ENCODE assay signal across 8 mouse cellular contexts in genomic region chr14:47396165-47396652, GRCm38 (mm10). TPM values are rescaled to one million over a fixed set of nuclear protein-coding genes. Genes with fewer than 3 reads are reported as not detected.
A peak's percentile ranks its signal among the peaks of the same experiment; 100 is the strongest.
DNase-seq lines count a peak whose midpoint lies in the region; ATAC-seq and TF ChIP-seq lines count a peak whose summit lies in the region.

No protein-coding gene starts in this region.

- no peak overlapping the region for H3K27ac ChIP-seq in liver, adult 2 months (replicated peaks; ENCODE audit: insufficient read depth, low read depth, low read length)
- no peak overlapping the region for H3K27ac ChIP-seq in hindbrain, embryonic 16.5 days (ENCODE audit: low read depth, low read length)
- 0 out of 2 replicates have a peak overlapping the region, but pooled peaks have one; percentile 1 for H3K27ac ChIP-seq in stomach, postnatal 0 days (replicated peaks)

- no peaks in the 10 kb centered on the region for H3K4me1 ChIP-seq in liver, adult 2 months (ENCODE audit: control insufficient read depth, insufficient read depth, low read length)
- H3K4me1 ChIP-seq in hindbrain, embryonic 16.5 days (ENCODE audit: control insufficient read depth, insufficient read depth, low read depth, low read length): peaks cover 9% of the 10 kb centered on the region
- no peaks in the 10 kb centered on the region for H3K4me1 ChIP-seq in stomach, postnatal 0 days (replicated peaks; ENCODE audit: control insufficient read depth, insufficient read depth)

- ATAC-seq in hindbrain, embryonic 16.5 days: peak; percentile 82
- ATAC-seq in stomach, postnatal 0 days (ENCODE audit: low FRiP score, low TSS enrichment): peak; percentile 40; the same call in 1 of the 2 replicates

- no peak for TF ChIP-seq POLR2A in liver, adult 2 months (IDR thresholded peaks at IDR 0.05; ENCODE audit: extremely low read depth, insufficient read depth, low read length)

- no peaks in the 10 kb centered on the region for H3K79me2 ChIP-seq in liver, adult 2 months (ENCODE audit: control insufficient read depth, insufficient read depth, low read length)

- no peak overlapping the region for H3K9ac ChIP-seq in liver, adult 2 months (ENCODE audit: low read depth, low read length)
- H3K9ac ChIP-seq in hindbrain, embryonic 16.5 days (ENCODE audit: low read depth, low read length): no peak overlapping the region
- no peak overlapping the region for H3K9ac ChIP-seq in stomach, postnatal 0 days (ENCODE audit: low read length)

- H3K36me3 ChIP-seq in liver, adult 2 months (ENCODE audit: control insufficient read depth, insufficient read depth, low read length): no peaks in the 10 kb centered on the region
- H3K36me3 ChIP-seq in hindbrain, embryonic 16.5 days (ENCODE audit: control insufficient read depth, insufficient read depth, low read length): no peaks in the 10 kb centered on the region
- peaks cover 8% of the 10 kb centered on the region for H3K36me3 ChIP-seq in stomach, postnatal 0 days (ENCODE audit: control insufficient read depth, insufficient read depth, low read length)

- H3K9me3 ChIP-seq in hindbrain, embryonic 16.5 days (ENCODE audit: control insufficient read depth, low read length): no peaks in the 10 kb centered on the region
- no peaks in the 10 kb centered on the region for H3K9me3 ChIP-seq in stomach, postnatal 0 days (ENCODE audit: control insufficient read depth, low read length)

- peak; percentile 51; the same call in 1 of the 2 replicates for TF ChIP-seq CTCF in liver, adult 2 months (IDR thresholded peaks at IDR 0.05; ENCODE audit: low read depth, low read length)
- TF ChIP-seq CTCF in stomach, postnatal 0 days (IDR thresholded peaks at IDR 0.05; ENCODE audit: low read depth): peak; percentile 79; the same call in 1 of the 2 replicates

- H3K4me2 ChIP-seq in hindbrain, embryonic 16.5 days (ENCODE audit: low read length): peak overlapping the region; percentile 34
- H3K4me2 ChIP-seq in stomach, postnatal 0 days (replicated peaks; ENCODE audit: low read depth): no peak overlapping the region

- WGBS in liver, adult 2 months: 67% methylated on average over 5 of the region's 5 CpGs
- 62% methylated on average over 5 of the region's 5 CpGs for WGBS in hindbrain, embryonic 16.5 days
- WGBS in stomach, postnatal 0 days: 65% methylated on average over 5 of the region's 5 CpGs

- H3K27me3 ChIP-seq in liver, adult 2 months (ENCODE audit: control insufficient read depth, insufficient read depth, low read length): no peaks in the 10 kb centered on the region
- H3K27me3 ChIP-seq in hindbrain, embryonic 16.5 days (replicated peaks; ENCODE audit: control insufficient read depth, insufficient read depth, low read length): no peaks in the 10 kb centered on the region
- no peaks in the 10 kb centered on the region for H3K27me3 ChIP-seq in stomach, postnatal 0 days (ENCODE audit: control insufficient read depth, insufficient read depth, low read length)

- no peak for TF ChIP-seq EP300 in stomach, postnatal 0 days (optimal IDR thresholded peaks at IDR 0.05)

- H3K4me3 ChIP-seq in liver, adult 2 months (ENCODE audit: insufficient read depth, low read depth, low read length): no peak overlapping the region
- no peak overlapping the region for H3K4me3 ChIP-seq in hindbrain, embryonic 16.5 days (ENCODE audit: low read length)
- no peak overlapping the region for H3K4me3 ChIP-seq in stomach, postnatal 0 days (ENCODE audit: low read depth, low read length)

- DNase-seq in liver, adult 2 months (ENCODE audit: extremely low read depth, low read depth, low spot score): peak; percentile 42
- DNase-seq in liver: no peak
- peak; percentile 26 for DNase-seq in Muller cell, postnatal 12 days (ENCODE audit: inconsistent ontology term)
- peak; percentile 28 to 40 for DNase-seq in cerebellum, postnatal 25 days
- peak; percentile 49 for DNase-seq in lung, postnatal 14 days
- peak; percentile 36 for DNase-seq in stomach, postnatal 0 days (ENCODE audit: low spot score)
- no peak for DNase-seq in right cerebral cortex, postnatal 14 days

RNA-seq across cellular contexts. Expression of gene Dlgap5, which starts 22.0 kb away (rescaled TPM):
- total RNA-seq in liver, adult 2 months (2014; rRNA removed): 0.74 and 1.2 TPM in 2 replicates
- 0.04 TPM in 1 of 2 replicates, not detected in the other for polyA plus RNA-seq in liver, adult 2 months (2012; rRNA removed)
- 6.3 and 9.0 TPM in 2 replicates for polyA plus RNA-seq in hindbrain, embryonic 16.5 days (2015; fragmentation: Nextera tagmentation; extraction: Ambion mirVana)
- 5.9 and 7.4 TPM in 2 replicates for polyA plus RNA-seq in stomach, postnatal 0 days (2015; fragmentation: Nextera tagmentation; extraction: Ambion mirVana)

RNA-seq across cellular contexts. Expression of gene Lgals3, which starts 28.7 kb away (rescaled TPM):
- total RNA-seq in liver, adult 2 months (2014; rRNA removed): 6.8 and 7.2 TPM in 2 replicates
- polyA plus RNA-seq in liver, adult 2 months (2012; rRNA removed): 5.2 and 7.9 TPM in 2 replicates
- 4.0 and 4.7 TPM in 2 replicates for polyA plus RNA-seq in hindbrain, embryonic 16.5 days (2015; fragmentation: Nextera tagmentation; extraction: Ambion mirVana)
- polyA plus RNA-seq in stomach, postnatal 0 days (2015; fragmentation: Nextera tagmentation; extraction: Ambion mirVana): 359 and 387 TPM in 2 replicates

RNA-seq across cellular contexts. Expression of gene Fbxo34, which starts 54.0 kb away (rescaled TPM):
- 12.7 and 15.6 TPM in 2 replicates for total RNA-seq in liver, adult 2 months (2014; rRNA removed)
- 7.3 and 9.7 TPM in 2 replicates for polyA plus RNA-seq in liver, adult 2 months (2012; rRNA removed)
- polyA plus RNA-seq in hindbrain, embryonic 16.5 days (2015; fragmentation: Nextera tagmentation; extraction: Ambion mirVana): 33.6 and 35.5 TPM in 2 replicates
- polyA plus RNA-seq in stomach, postnatal 0 days (2015; fragmentation: Nextera tagmentation; extraction: Ambion mirVana): 17.8 and 18.1 TPM in 2 replicates

Comparison
In these comparisons a context has a peak if more than half of its experiments do, and no peak if none do; other contexts are left out.
1. DNase-seq: peak in liver, adult 2 months (single experiment), Muller cell, postnatal 12 days (single experiment), cerebellum, postnatal 25 days (2 of 2), lung, postnatal 14 days (single experiment) and stomach, postnatal 0 days (single experiment); none in liver (single experiment) and right cerebral cortex, postnatal 14 days (single experiment).
2. RNA of gene Lgals3, which starts 28.7 kb away (polyA plus RNA-seq): 359 to 387 TPM in stomach, postnatal 0 days; 5.2 to 7.9 TPM in liver, adult 2 months and 4.0 to 4.7 TPM in hindbrain, embryonic 16.5 days; every median in the first group is over 10 times any median in the second.